In genomic region chr1:160262415-160262814, GRCm38 (mm10) we compare ENCODE assay signal across 28 mouse cellular contexts. TPM values are rescaled to one million over a fixed set of nuclear protein-coding genes. Genes with fewer than 3 reads are reported as not detected.
DNase-seq lines count a peak whose midpoint lies in the region; ATAC-seq and TF ChIP-seq lines count a peak whose summit lies in the region.
"Had no signal": no experiment of that assay in that cellular context is flagged by ENCODE, and none has a peak within 500 bp of the region (broad histone marks: within the 10 kb centered on the region; RNA-seq: fewer than 3 reads in every experiment).

No protein-coding gene starts in this region.

- H3K79me2 ChIP-seq in C2C12 (ENCODE audit: control insufficient read depth, insufficient read depth) (no peaks in the 10 kb centered on the region), myocyte (ENCODE audit: control insufficient read depth, insufficient read depth) (no peaks in the 10 kb centered on the region)

- DNase-seq in lung, postnatal 14 days, result no peak
- DNase-seq in adipocyte (ENCODE audit: low spot score), result peak; percentile 48
- no peak for DNase-seq in cerebellum, postnatal 10 days
- DNase-seq: adrenal gland, postnatal 10 days; cerebellum, adult 8-10 months; cerebellum, postnatal 36 days; forebrain, postnatal 0 days; gastrocnemius, postnatal 10 days; kidney, adult 2 months; kidney, postnatal 10 days; right cerebral cortex, postnatal 4 days; thymus, postnatal 4 days had no signal

- H3K4me2 ChIP-seq in lung, embryonic 16.5 days (ENCODE audit: low read depth, low read length), result no peak overlapping the region
- H3K4me2 ChIP-seq in myocyte (ENCODE audit: low read depth), result peak overlapping the region; percentile 26
- H3K4me2 ChIP-seq: embryonic facial prominence, embryonic 13.5 days; forebrain, embryonic 12.5 days; heart, embryonic 15.5 days; limb, embryonic 13.5 days; liver, embryonic 11.5 days; neural tube, embryonic 12.5 days had no signal

- TF ChIP-seq POLR2A in myocyte (IDR thresholded peaks at IDR 0.05; ENCODE audit: insufficient read length, low read depth), result no peak

- no peaks in the 10 kb centered on the region for H3K36me3 ChIP-seq in lung, embryonic 16.5 days (ENCODE audit: control insufficient read depth, insufficient read depth, low read length)
- H3K36me3 ChIP-seq in C2C12 (ENCODE audit: control insufficient read depth, insufficient read depth) (no peaks in the 10 kb centered on the region), myocyte (ENCODE audit: control insufficient read depth, insufficient read depth) (no peaks in the 10 kb centered on the region)
- H3K36me3 ChIP-seq: embryonic facial prominence, embryonic 13.5 days; forebrain, embryonic 12.5 days; heart, embryonic 15.5 days; limb, embryonic 13.5 days; midbrain, embryonic 10.5 days; neural tube, embryonic 12.5 days had no signal

- 49% methylated on average over 4 of the region's 4 CpGs for WGBS in lung, embryonic 16.5 days

- 0 out of 2 replicates have a peak overlapping the region, but pooled peaks have one; percentile 93 for H3K27ac ChIP-seq in lung, embryonic 16.5 days (ENCODE audit: low read length)
- H3K27ac ChIP-seq: embryonic facial prominence, embryonic 13.5 days; forebrain, embryonic 12.5 days; heart, embryonic 15.5 days; left cerebral cortex, adult 2 months; limb, embryonic 13.5 days; macrophage; midbrain, embryonic 10.5 days; neural tube, embryonic 12.5 days; stomach, postnatal 0 days had no signal

- no peak overlapping the region for H3K9ac ChIP-seq in lung, embryonic 16.5 days (ENCODE audit: low read length)
- H3K9ac ChIP-seq: embryonic facial prominence, embryonic 13.5 days; forebrain, embryonic 12.5 days; forebrain, postnatal 0 days; heart, embryonic 15.5 days; limb, embryonic 13.5 days; neural tube, embryonic 12.5 days had no signal

- no peaks in the 10 kb centered on the region for H3K79me3 ChIP-seq in C2C12 (ENCODE audit: low read depth)

- H3K4me3 ChIP-seq in lung, embryonic 16.5 days (ENCODE audit: low read length), result no peak overlapping the region
- no peak overlapping the region for H3K4me3 ChIP-seq in C2C12 (ENCODE audit: insufficient read depth, poor library complexity, severe bottlenecking)
- H3K4me3 ChIP-seq in myocyte, result no peak overlapping the region
- H3K4me3 ChIP-seq: embryonic facial prominence, embryonic 13.5 days; forebrain, embryonic 12.5 days; heart, embryonic 15.5 days; left cerebral cortex, adult 2 months; limb, embryonic 13.5 days; midbrain, embryonic 10.5 days; neural tube, embryonic 12.5 days had no signal

- no peaks in the 10 kb centered on the region for H3K9me3 ChIP-seq in lung, embryonic 16.5 days (ENCODE audit: control insufficient read depth, low read length)
- H3K9me3 ChIP-seq: embryonic facial prominence, embryonic 13.5 days; forebrain, embryonic 12.5 days; heart, embryonic 15.5 days; limb, embryonic 13.5 days; midbrain, embryonic 10.5 days; neural tube, embryonic 12.5 days had no signal

- ATAC-seq in lung, embryonic 16.5 days (ENCODE audit: low read depth), result no peak
- no peak for ATAC-seq in activated CD4-positive, CD25-positive, alpha-beta regulatory T cell, adult 4 months
- ATAC-seq: forebrain, postnatal 0 days; hindbrain, embryonic 16.5 days; midbrain, embryonic 16.5 days had no signal

- H3K4me1 ChIP-seq in lung, embryonic 16.5 days (replicated peaks; ENCODE audit: control insufficient read depth, insufficient read depth, low read length), result peaks cover 18% of the 10 kb centered on the region
- H3K4me1 ChIP-seq: heart, embryonic 15.5 days; neural tube, embryonic 12.5 days had no signal

- no peak overlapping the region for H3ac ChIP-seq in C2C12 (ENCODE audit: control insufficient read depth, insufficient read length, low read depth)
- H3ac ChIP-seq in myocyte (ENCODE audit: control insufficient read depth, insufficient read length), result no peak overlapping the region

- H3K27me3 ChIP-seq in lung, embryonic 16.5 days (ENCODE audit: control insufficient read depth, insufficient read depth, low read depth, low read length), result no peaks in the 10 kb centered on the region
- H3K27me3 ChIP-seq in C2C12 (ENCODE audit: control insufficient read depth, insufficient read depth, insufficient read length) (no peaks in the 10 kb centered on the region), myocyte (ENCODE audit: control insufficient read depth, insufficient read depth, insufficient read length) (no peaks in the 10 kb centered on the region)
- H3K27me3 ChIP-seq: embryonic facial prominence, embryonic 13.5 days; forebrain, embryonic 12.5 days; heart, embryonic 15.5 days; limb, embryonic 13.5 days; neural tube, embryonic 12.5 days had no signal

- no peak for TF ChIP-seq CTCF in C2C12 (IDR thresholded peaks at IDR 0.05; ENCODE audit: control insufficient read depth, insufficient read depth, insufficient read length)

TF ChIP-seq in C2C12, 6 proteins besides CTCF, POLR2A, EP300 and RAD21:
- TF ChIP-seq USF1 (IDR thresholded peaks at IDR 0.05; ENCODE audit: low read depth) (peak; percentile 67), FOSL1 (IDR thresholded peaks at IDR 0.05; ENCODE audit: insufficient read depth, low read length, poor library complexity, severe bottlenecking) (no peak)

TF ChIP-seq in myocyte, 11 proteins besides CTCF, POLR2A, EP300 and RAD21:
- TF ChIP-seq SRF (IDR thresholded peaks at IDR 0.05; ENCODE audit: control insufficient read depth, insufficient read length, low read depth) (no peak), E2F4 (IDR thresholded peaks at IDR 0.05; ENCODE audit: insufficient read depth) (no peak), CEBPB (IDR thresholded peaks at IDR 0.05; ENCODE audit: insufficient read depth, poor library complexity, severe bottlenecking) (0 out of 2 replicates have a peak, but pooled peaks have one; percentile 14), MAX (IDR thresholded peaks at IDR 0.05; ENCODE audit: low read depth) (no peak), TCF12 (IDR thresholded peaks at IDR 0.05; ENCODE audit: insufficient read depth, poor library complexity, severe bottlenecking) (no peak), REST (IDR thresholded peaks at IDR 0.05; ENCODE audit: insufficient read depth, insufficient read length) (no peak), USF1 (IDR thresholded peaks at IDR 0.05; ENCODE audit: low read depth) (peak; percentile 14)

RNA-seq across cellular contexts. Expression of gene Cacybp, which starts 49.7 kb away (rescaled TPM):
- 171 and 193 TPM in 2 replicates for polyA plus RNA-seq in lung, embryonic 16.5 days (2015; fragmentation: Nextera tagmentation; extraction: Ambion mirVana)
- polyA plus RNA-seq in C2C12 (2012; fragmentation: generic; extraction: Trizol) (76.3 TPM), myocyte (2012; fragmentation: generic; extraction: Trizol) (39.9 TPM)
- polyA plus RNA-seq in activated CD4-positive, CD25-positive, alpha-beta regulatory T cell, adult 4 months (2017; shearing (Covaris generic)), result 100 to 1,000 TPM; 114 to 115 TPM
